Mouse (Mus musculus) testis, adult 2 months (tissue): ENCODE measurements around the gene Pgap3.

ENCODE experiments used
- CTCF ChIP-seq: fragments of 200-500 bp; IDR thresholded peaks from 2 replicates; pipeline ENCODE4 v1.5.1; 2012; ENCODE audit warnings: low read depth, mild to moderate bottlenecking, inconsistent platforms, low read length, moderate library complexity; ENCODE audit not compliant: control insufficient read depth, insufficient read depth, insufficient replicate concordance
- POLR2A ChIP-seq: fragments of 200-500 bp; IDR thresholded peaks from 2 replicates; pipeline ENCODE4 v1.6.1; 2012; ENCODE audit warnings: low read depth, mild to moderate bottlenecking, inconsistent platforms, low read length, moderate library complexity; ENCODE audit not compliant: control insufficient read depth

DNA sequence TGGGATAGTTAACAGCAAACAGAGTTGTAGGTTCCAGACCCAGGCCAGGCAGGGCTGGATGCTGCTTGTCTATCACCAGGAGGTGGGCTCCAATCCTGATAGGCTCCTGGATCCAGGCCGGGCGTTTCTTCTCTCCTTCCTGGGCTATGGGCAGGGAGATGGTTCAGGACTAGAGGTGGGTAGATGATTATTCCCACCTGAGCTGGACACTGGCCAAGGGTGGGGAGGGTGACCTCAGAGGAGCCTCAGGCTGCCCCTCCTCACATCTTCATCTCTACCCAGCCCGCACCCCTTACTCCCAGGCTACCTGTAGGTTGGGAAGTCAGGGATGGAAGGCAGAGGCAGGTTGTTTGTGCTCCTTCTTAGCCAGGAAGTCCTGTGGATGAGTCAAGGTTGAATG, 49.1 kb upstream of the Pgap3 start:
- TF ChIP-seq POLR2A = no peak
- no peak for TF ChIP-seq CTCF
